Mouse (Mus musculus): Measurements from ENCODE around the gene Slc22a7.

GRCm38 (mm10) chr17:46384061-46384801, 54.0 kb downstream of the Slc22a7 start:
- TF ChIP-seq POLR2A (IDR thresholded peaks at IDR 0.05; ENCODE audit: borderline replicate concordance, extremely low read depth, low read depth, low read length) (no peak), CTCF (IDR thresholded peaks at IDR 0.05; ENCODE audit: insufficient read depth, low read length) (no peak)
